ENCODE assay signal across 20 mouse cellular contexts in genomic region chr4:118527720-118528119, GRCm38 (mm10). TPM values are rescaled to one million over a fixed set of nuclear protein-coding genes. Genes with fewer than 3 reads are reported as not detected.
DNase-seq lines count a peak whose midpoint lies in the region; ATAC-seq and TF ChIP-seq lines count a peak whose summit lies in the region.
"Had no signal": no experiment of that assay in that cellular context is flagged by ENCODE, and none has a peak within 500 bp of the region (broad histone marks: within the 10 kb centered on the region; RNA-seq: fewer than 3 reads in every experiment).

No protein-coding gene starts in this region.

- no peaks in the 10 kb centered on the region for H3K27me3 ChIP-seq in embryonic facial prominence, embryonic 14.5 days (replicated peaks; ENCODE audit: control insufficient read depth, insufficient read depth, low read length)
- H3K27me3 ChIP-seq in liver, postnatal 0 days (ENCODE audit: insufficient read depth, low read length), result no peaks in the 10 kb centered on the region
- H3K27me3 ChIP-seq: limb, embryonic 13.5 days; neural tube, embryonic 13.5 days had no signal

- peak; percentile 45 for DNase-seq in ZHBTc4 (ENCODE audit: low read depth, low spot score)
- no peak for DNase-seq in embryonic facial prominence, embryonic 14.5 days (ENCODE audit: low spot score)
- peak; percentile 76 for DNase-seq in kidney, adult 9 months
- no peak for DNase-seq in liver, postnatal 0 days
- DNase-seq in layer of hippocampus, adult 18-20 months (ENCODE audit: low spot score in 2 of 2), result no peak
- DNase-seq in left cerebral cortex, postnatal 10 days (ENCODE audit: extremely low spot score in 1 of 2, low spot score in 2 of 2), result no peak
- no peak for DNase-seq in urinary bladder, postnatal 36 days (ENCODE audit: low spot score in 2 of 2)
- DNase-seq: cerebellum, adult 18-20 months had no signal

- H3K4me3 ChIP-seq in embryonic facial prominence, embryonic 14.5 days (ENCODE audit: low read depth, low read length), result no peak overlapping the region
- H3K4me3 ChIP-seq in liver, postnatal 0 days (ENCODE audit: low read depth, low read length), result no peak overlapping the region
- H3K4me3 ChIP-seq: heart, embryonic 10.5 days; left cerebral cortex, adult 2 months; limb, embryonic 13.5 days; neural tube, embryonic 13.5 days had no signal

- H3K9ac ChIP-seq in embryonic facial prominence, embryonic 14.5 days (ENCODE audit: low read depth, low read length), result no peak overlapping the region
- no peak overlapping the region for H3K9ac ChIP-seq in liver, postnatal 0 days (replicated peaks)
- H3K9ac ChIP-seq: limb, embryonic 13.5 days; neural tube, embryonic 13.5 days had no signal

- no peak overlapping the region for H3K27ac ChIP-seq in embryonic facial prominence, embryonic 14.5 days (replicated peaks; ENCODE audit: low read depth, low read length)
- H3K27ac ChIP-seq in liver, postnatal 0 days (ENCODE audit: low read depth), result no peak overlapping the region
- H3K27ac ChIP-seq: left cerebral cortex, adult 2 months; limb, embryonic 13.5 days; neural tube, embryonic 13.5 days had no signal

- TF ChIP-seq EP300 in liver, postnatal 0 days (IDR thresholded peaks at IDR 0.05; ENCODE audit: low read depth), result no peak

- ATAC-seq in embryonic facial prominence, embryonic 14.5 days (ENCODE audit: low read depth), result no peak
- no peak for ATAC-seq in liver, postnatal 0 days
- ATAC-seq: forebrain, embryonic 16.5 days; inflammation-experienced regulatory T-cells, adult 6 months had no signal

- no peaks in the 10 kb centered on the region for H3K36me3 ChIP-seq in embryonic facial prominence, embryonic 14.5 days (ENCODE audit: control insufficient read depth, insufficient read depth, low read length)
- H3K36me3 ChIP-seq in liver, postnatal 0 days (replicated peaks; ENCODE audit: insufficient read depth, low read length), result no peaks in the 10 kb centered on the region
- H3K36me3 ChIP-seq: heart, embryonic 10.5 days; limb, embryonic 13.5 days; neural tube, embryonic 13.5 days had no signal

- intact Hi-C loops in left cerebral cortex, postnatal 10 days (cut with DNase I), result no loop called here

- WGBS in embryonic facial prominence, embryonic 14.5 days, result 80% methylated on average over 6 of the region's 6 CpGs
- 69% methylated on average over 6 of the region's 6 CpGs for WGBS in liver, postnatal 0 days (ENCODE audit: insufficient replicate concordance)

- peak overlapping the region; percentile 35; the same call in 1 of the 2 replicates for H3K4me2 ChIP-seq in embryonic facial prominence, embryonic 14.5 days (ENCODE audit: low read depth, low read length)
- H3K4me2 ChIP-seq in liver, postnatal 0 days (ENCODE audit: low read depth, low read length), result 0 out of 2 replicates have a peak overlapping the region, but pooled peaks have one; percentile 57
- H3K4me2 ChIP-seq: neural tube, embryonic 13.5 days had no signal

- H3K4me1 ChIP-seq in embryonic facial prominence, embryonic 14.5 days (ENCODE audit: control insufficient read depth, insufficient read depth, low read length), result peaks cover 4% of the 10 kb centered on the region; the same call in 1 of the 2 replicates
- peaks cover 5% of the 10 kb centered on the region; the same call in 1 of the 2 replicates for H3K4me1 ChIP-seq in liver, postnatal 0 days (ENCODE audit: insufficient read depth)
- H3K4me1 ChIP-seq: neural tube, embryonic 13.5 days had no signal

- no peak for TF ChIP-seq CTCF in liver, postnatal 0 days (IDR thresholded peaks at IDR 0.05; ENCODE audit: low read depth)

- H3K9me3 ChIP-seq in embryonic facial prominence, embryonic 14.5 days (ENCODE audit: control insufficient read depth, low read length), result no peaks in the 10 kb centered on the region
- H3K9me3 ChIP-seq in liver, postnatal 0 days (ENCODE audit: low read length), result no peaks in the 10 kb centered on the region
- H3K9me3 ChIP-seq: heart, embryonic 10.5 days; limb, embryonic 13.5 days; neural tube, embryonic 13.5 days had no signal

RNA-seq across cellular contexts. Expression of gene 2610528J11Rik, which starts 0.9 kb away (rescaled TPM):
- polyA plus RNA-seq in embryonic facial prominence, embryonic 14.5 days (2014; fragmentation: Nextera tagmentation; extraction: Ambion mirVana), result 6.1 and 8.2 TPM in 2 replicates
- polyA plus RNA-seq in liver, postnatal 0 days (2015; fragmentation: Nextera tagmentation; extraction: Ambion mirVana), result 16.2 and 18.8 TPM in 2 replicates
- total RNA-seq in layer of hippocampus, adult 18-20 months (2021), result not detected
- not detected for total RNA-seq in left cerebral cortex, postnatal 10 days (2021)
- total RNA-seq: adrenal gland, adult 18-20 months; common myeloid progenitor, adult 5-6 weeks; gastrocnemius, adult 8-10 months; hematopoietic stem cell, adult 5-6 weeks; left cerebral cortex, adult 2 months; megakaryocyte progenitor cell, adult 5-6 weeks; midbrain, postnatal 0 days had no signal
- polyA plus RNA-seq: forebrain, embryonic 16.5 days; inflammation-experienced regulatory T-cells, adult 6 months; midbrain, postnatal 0 days; neural tube, embryonic 13.5 days had no signal

RNA-seq across cellular contexts. Expression of gene Tmem125, which starts 16.1 kb away (rescaled TPM):
- 5.6 and 5.8 TPM in 2 replicates for polyA plus RNA-seq in embryonic facial prominence, embryonic 14.5 days (2014; fragmentation: Nextera tagmentation; extraction: Ambion mirVana)
- polyA plus RNA-seq in liver, postnatal 0 days (2015; fragmentation: Nextera tagmentation; extraction: Ambion mirVana), result 3.7 and 4.4 TPM in 2 replicates
- 1 to 10 TPM; 6.7 to 7.1 TPM for total RNA-seq in layer of hippocampus, adult 18-20 months (2021)
- 1 to 10 TPM; 1.5 to 1.8 TPM for total RNA-seq in left cerebral cortex, postnatal 10 days (2021)
- total RNA-seq: adrenal gland, adult 18-20 months; gastrocnemius, adult 8-10 months; hematopoietic stem cell, adult 5-6 weeks had no signal
- polyA plus RNA-seq: forebrain, embryonic 16.5 days; inflammation-experienced regulatory T-cells, adult 6 months; neural tube, embryonic 13.5 days had no signal

RNA-seq across cellular contexts. Expression of gene Tie1, which starts 37.9 kb away (rescaled TPM):
- 22.3 and 24.2 TPM in 2 replicates for polyA plus RNA-seq in embryonic facial prominence, embryonic 14.5 days (2014; fragmentation: Nextera tagmentation; extraction: Ambion mirVana)
- polyA plus RNA-seq in liver, postnatal 0 days (2015; fragmentation: Nextera tagmentation; extraction: Ambion mirVana), result 7.1 and 8.2 TPM in 2 replicates
- total RNA-seq in layer of hippocampus, adult 18-20 months (2021), result 1 to 10 TPM; 4.8 to 5.9 TPM
- total RNA-seq in left cerebral cortex, postnatal 10 days (2021), result 10 to 100 TPM; 13.6 to 13.7 TPM
- polyA plus RNA-seq: inflammation-experienced regulatory T-cells, adult 6 months had no signal

Comparison
In these comparisons a context has a peak if more than half of its experiments do, and no peak if none do; other contexts are left out.
1. DNase-seq: peak in ZHBTc4 (single experiment) and kidney, adult 9 months (single experiment); none in embryonic facial prominence, embryonic 14.5 days (single experiment), liver, postnatal 0 days (single experiment), layer of hippocampus, adult 18-20 months (0 of 2), left cerebral cortex, postnatal 10 days (0 of 2) and urinary bladder, postnatal 36 days (0 of 2).